Mouse (Mus musculus) forebrain, embryonic 11.5 days (tissue): ENCODE measurements at regions not wholly inside any gene's neighbourhood (a gene's known extent, or its start where the extent isn't known, plus 50 kb on each side); places are given as distances from the start of the nearest gene placed in this dataset.

Experiments used
- ATAC-seq: fragments of 200-750 bp; cut with Nextera tagmentation; replicated peaks from 2 replicates; pipeline ENCODE4 v1.8.0; 2017; ENCODE audit warnings: moderate TSS enrichment; ENCODE audit not compliant: low FRiP score
- DNase-seq: peaks from one replicate; pipeline ENCODE4 v3.0.0-alpha.2; 2017; ENCODE audit warnings: low spot score
- H3K27ac ChIP-seq: fragments of 300-500 bp; sonication (generic); 2 replicates; pipeline ENCODE4 v1.5.1; 2014; ENCODE audit warnings: low read depth, low read length
- H3K27me3 ChIP-seq: fragments of 300-500 bp; sonication (generic); 2 replicates; pipeline ENCODE4 v1.6.1; 2014; ENCODE audit warnings: mild to moderate bottlenecking, low read length, mixed read lengths; ENCODE audit not compliant: control insufficient read depth, insufficient read depth
- H3K36me3 ChIP-seq: fragments of 300-500 bp; sonication (generic); 2 replicates; pipeline ENCODE4 v1.6.1; 2014; ENCODE audit warnings: mild to moderate bottlenecking, low read length, moderate library complexity, mixed read lengths; ENCODE audit not compliant: control insufficient read depth, insufficient read depth
- H3K4me1 ChIP-seq: fragments of 300-500 bp; sonication (generic); replicated peaks from 2 replicates; pipeline ENCODE4 v1.6.1; 2014; ENCODE audit warnings: low read length, mixed read lengths; ENCODE audit not compliant: control insufficient read depth, insufficient read depth
- H3K4me2 ChIP-seq: fragments of 300-500 bp; sonication (generic); 2 replicates; pipeline ENCODE4 v1.6.1; 2014; ENCODE audit warnings: low read depth, mild to moderate bottlenecking, low read length, moderate library complexity, mixed read lengths; ENCODE audit not compliant: severe bottlenecking
- H3K4me3 ChIP-seq: fragments of 300-500 bp; sonication (generic); 2 replicates; pipeline ENCODE4 v1.5.1; 2014; ENCODE audit warnings: low read depth, low read length
- H3K9ac ChIP-seq: fragments of 300-500 bp; sonication (generic); 2 replicates; pipeline ENCODE4 v1.6.1; 2014; ENCODE audit warnings: low read length
- H3K9me3 ChIP-seq: fragments of 300-500 bp; sonication (generic); 2 replicates; pipeline ENCODE4 v1.6.1; 2016; ENCODE audit warnings: low read length, mixed read lengths; ENCODE audit not compliant: control insufficient read depth
- WGBS: fragments of 180-500 bp; shearing (Covaris S2); extraction: QIAGEN DNeasy Blood & Tissue Kit; methylation state at CpG from one replicate; pipeline ENCODE4 v1.1.7; 2014; 5-methylcytosine and 5-hydroxymethylcytosine counted together

DNA sequence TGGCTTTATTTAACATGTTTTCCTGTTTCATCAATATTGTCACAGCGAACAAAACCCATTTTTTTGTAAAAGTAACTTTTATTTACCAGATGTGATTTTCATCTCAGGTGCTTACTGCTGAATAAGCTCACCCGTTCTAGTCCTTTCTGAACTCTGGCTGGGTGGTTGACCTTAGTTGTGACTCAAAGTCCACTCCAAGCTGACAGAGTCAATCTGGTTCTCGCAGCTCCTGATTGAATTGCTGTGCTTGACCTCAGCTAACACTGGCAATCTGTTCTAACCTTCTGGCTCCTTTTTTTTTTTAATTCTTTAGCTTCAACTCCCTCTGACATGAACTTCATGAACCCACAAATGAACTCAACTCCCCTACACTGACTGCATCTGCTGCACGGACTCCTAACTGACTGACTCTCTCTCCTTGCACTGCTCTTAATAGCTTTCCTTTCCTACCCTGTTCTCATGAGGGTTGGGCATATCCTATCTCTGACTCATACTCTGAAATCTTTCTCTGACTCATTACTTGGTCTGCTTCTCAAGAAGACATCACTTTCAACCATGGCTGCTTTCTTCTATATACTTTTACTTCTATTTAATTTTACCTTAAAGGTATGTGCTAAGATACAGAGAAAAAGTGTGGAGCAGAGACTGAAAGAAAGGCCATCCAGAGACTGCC lies 65.4 kb upstream of the Tacr3 start:
- no peak overlapping the region for H3K4me2 ChIP-seq
- H3K9ac ChIP-seq = no peak overlapping the region
- no peaks in the 10 kb centered on the region for H3K36me3 ChIP-seq
- H3K4me1 ChIP-seq = no peaks in the 10 kb centered on the region
- DNase-seq (no peak), ATAC-seq (no peak)
- no peaks in the 10 kb centered on the region for H3K27me3 ChIP-seq
- no peaks in the 10 kb centered on the region for H3K9me3 ChIP-seq
- WGBS = 86% methylated on average over 4 of the region's 4 CpGs
- H3K4me3 ChIP-seq = no peak overlapping the region
- no peak overlapping the region for H3K27ac ChIP-seq
